Mouse (Mus musculus) lung, postnatal 0 days (tissue): ENCODE results near the gene Lhx5.

Experiments used
- CTCF ChIP-seq: IDR thresholded peaks from 2 replicates; pipeline ENCODE4 v1.5.1; 2016; ENCODE audit warnings: antibody characterized with exemption, mild to moderate bottlenecking
- EP300 ChIP-seq: IDR thresholded peaks from 2 replicates; pipeline ENCODE4 v1.6.1; 2016; ENCODE audit warnings: antibody characterized with exemption, mild to moderate bottlenecking, control low read depth

- TF ChIP-seq CTCF (no peak), EP300 (no peak)
Observed at GRCm38 (mm10) chr5:120479538-120479937, 48.0 kb downstream of the Lhx5 start.
